Mouse (Mus musculus) heart, embryonic 10.5 days (tissue): Measurements from ENCODE around the gene Hk2. TPM values are rescaled to one million over a fixed set of nuclear protein-coding genes. Genes with fewer than 3 reads are reported as not detected.

Experiments
- DNase-seq: peaks from one replicate; pipeline ENCODE4 v3.0.0-alpha.2; 2017; ENCODE audit warnings: low spot score
- H3K27ac ChIP-seq: fragments of 300-500 bp; sonication (generic); 2 replicates; pipeline ENCODE4 v1.5.1; 2016; ENCODE audit warnings: mild to moderate bottlenecking
- H3K27me3 ChIP-seq: fragments of 300-500 bp; sonication (generic); 2 replicates; pipeline ENCODE4 v1.6.1; 2016; ENCODE audit warnings: mild to moderate bottlenecking; ENCODE audit not compliant: poor library complexity, insufficient read depth, severe bottlenecking
- H3K36me3 ChIP-seq: fragments of 300-500 bp; sonication (generic); 2 replicates; pipeline ENCODE4 v1.6.1; 2016; ENCODE audit warnings: mild to moderate bottlenecking, moderate library complexity
- H3K4me1 ChIP-seq: fragments of 300-500 bp; sonication (generic); 2 replicates; pipeline ENCODE4 v1.6.1; 2016; ENCODE audit warnings: mild to moderate bottlenecking
- H3K4me3 ChIP-seq: fragments of 300-500 bp; sonication (generic); 2 replicates; pipeline ENCODE4 v1.5.1; 2016; ENCODE audit warnings: mild to moderate bottlenecking, moderate library complexity
- H3K9me3 ChIP-seq: fragments of 300-500 bp; sonication (generic); 2 replicates; pipeline ENCODE4 v1.6.1; 2016; ENCODE audit warnings: mild to moderate bottlenecking, moderate library complexity
- WGBS: fragments of 180-500 bp; shearing (Covaris S2); methylation state at CpG from one replicate; pipeline ENCODE4 v1.1.7; 2016; 5-methylcytosine and 5-hydroxymethylcytosine counted together
- polyA plus RNA-seq: library from polyadenylated mRNA; unstranded; fragments of >200 nt; fragmentation: Nextera tagmentation; extraction: Ambion mirVana; gene quantifications from 2 replicates; pipeline ENCODE4 v1.2.1, GENCODE M21; 2016

Gene Hk2
- polyA plus RNA-seq, 1 experiment from 2014 or later: 44.8 TPM

- Histone ChIP-seq H3K4me1 (peaks cover 84% of the 10 kb centered on the region), H3K27ac (peak overlapping the region; percentile 86; the same call in 1 of the 2 replicates), H3K4me3 (no peak overlapping the region), H3K9me3 (no peaks in the 10 kb centered on the region), H3K36me3 (0 out of 2 replicates have a peak, but pooled peaks cover under 1% of the 10 kb centered on the region), H3K27me3 (no peaks in the 10 kb centered on the region)
- 81% methylated on average over 2 of the region's 2 CpGs for WGBS
- DNase-seq: peak; percentile 70
Observed at GRCm38 (mm10) chr6:82765261-82765660, 9.0 kb downstream of the Hk2 start.

- Histone ChIP-seq H3K9me3 (no peaks in the 10 kb centered on the region), H3K4me1 (peaks cover 80% of the 10 kb centered on the region), H3K27ac (peak overlapping the region; percentile 86), H3K4me3 (peak overlapping the region; percentile 41), H3K36me3 (peaks cover 13% of the 10 kb centered on the region), H3K27me3 (no peaks in the 10 kb centered on the region)
- 8% methylated on average over 9 of the region's 9 CpGs for WGBS
- peak; percentile 93 for DNase-seq
Observed at GRCm38 (mm10) chr6:82763871-82764503, 10.3 kb downstream of the Hk2 start.

- H3K9me3 ChIP-seq: no peaks in the 10 kb centered on the region
- peak; percentile 78 for DNase-seq
- 20% methylated on average over 2 of the region's 2 CpGs for WGBS
- peaks cover 25% of the 10 kb centered on the region for H3K36me3 ChIP-seq
- H3K4me1 ChIP-seq: peaks cover 79% of the 10 kb centered on the region
- H3K27ac ChIP-seq: peak overlapping the region; percentile 84
- no peaks in the 10 kb centered on the region for H3K27me3 ChIP-seq
- H3K4me3 ChIP-seq: peak overlapping the region; percentile 31
Observed at GRCm38 (mm10) chr6:82762728-82763127, 11.5 kb downstream of the Hk2 start.

- H3K36me3 ChIP-seq: peaks cover 27% of the 10 kb centered on the region
- H3K4me1 ChIP-seq: peaks cover 85% of the 10 kb centered on the region
- H3K9me3 ChIP-seq: no peaks in the 10 kb centered on the region
- WGBS: 40% methylated on average over 3 of the region's 3 CpGs
- H3K27ac ChIP-seq: peak overlapping the region; percentile 84
- peak; percentile 78 for DNase-seq
- H3K4me3 ChIP-seq: 0 out of 2 replicates have a peak overlapping the region, but pooled peaks have one; percentile 8
- no peaks in the 10 kb centered on the region for H3K27me3 ChIP-seq
Observed at GRCm38 (mm10) chr6:82760749-82761357, 13.4 kb downstream of the Hk2 start.

GRCm38 (mm10) chr6:82759241-82759640, 15.0 kb downstream of the Hk2 start:
- Histone ChIP-seq H3K9me3 (no peaks in the 10 kb centered on the region), H3K4me3 (no peak overlapping the region), H3K36me3 (peaks cover 27% of the 10 kb centered on the region), H3K4me1 (peaks cover 83% of the 10 kb centered on the region), H3K27me3 (no peaks in the 10 kb centered on the region), H3K27ac (peak overlapping the region; percentile 84; the same call in 1 of the 2 replicates)
- no peak for DNase-seq
- WGBS: 89% methylated on average over 5 of the region's 5 CpGs

- Histone ChIP-seq H3K27me3 (no peaks in the 10 kb centered on the region), H3K4me3 (no peak overlapping the region), H3K27ac (peak overlapping the region; percentile 56; the same call in 1 of the 2 replicates), H3K36me3 (peaks cover 27% of the 10 kb centered on the region), H3K9me3 (no peaks in the 10 kb centered on the region), H3K4me1 (peaks cover 78% of the 10 kb centered on the region)
- 73% methylated on average over 9 of the region's 9 CpGs for WGBS
- DNase-seq: no peak
Observed at GRCm38 (mm10) chr6:82756799-82757210, 17.4 kb downstream of the Hk2 start.

- Histone ChIP-seq H3K36me3 (peaks cover 33% of the 10 kb centered on the region), H3K27ac (peak overlapping the region; percentile 56; the same call in 1 of the 2 replicates), H3K9me3 (no peaks in the 10 kb centered on the region), H3K27me3 (no peaks in the 10 kb centered on the region), H3K4me3 (no peak overlapping the region), H3K4me1 (peaks cover 78% of the 10 kb centered on the region)
- 73% methylated on average over 7 of the region's 7 CpGs for WGBS
- no peak for DNase-seq
Observed at GRCm38 (mm10) chr6:82756216-82756615, 18.0 kb downstream of the Hk2 start.

- H3K4me1 ChIP-seq: peaks cover 76% of the 10 kb centered on the region
- no peaks in the 10 kb centered on the region for H3K9me3 ChIP-seq
- H3K27ac ChIP-seq: no peak overlapping the region
- WGBS: 42% methylated on average over 2 of the region's 2 CpGs
- H3K27me3 ChIP-seq: no peaks in the 10 kb centered on the region
- H3K36me3 ChIP-seq: peaks cover 42% of the 10 kb centered on the region
- H3K4me3 ChIP-seq: no peak overlapping the region
- no peak for DNase-seq
Observed at GRCm38 (mm10) chr6:82755338-82755737, 18.9 kb downstream of the Hk2 start.

- Histone ChIP-seq H3K27me3 (no peaks in the 10 kb centered on the region), H3K9me3 (no peaks in the 10 kb centered on the region), H3K27ac (peak overlapping the region; percentile 54), H3K4me3 (no peak overlapping the region), H3K36me3 (peaks cover 42% of the 10 kb centered on the region), H3K4me1 (peaks cover 70% of the 10 kb centered on the region)
- DNase-seq: no peak
- WGBS: 86% methylated on average over 6 of the region's 6 CpGs
Observed at GRCm38 (mm10) chr6:82754769-82755168, 19.5 kb downstream of the Hk2 start.

- Histone ChIP-seq H3K27me3 (no peaks in the 10 kb centered on the region), H3K36me3 (peaks cover 39% of the 10 kb centered on the region), H3K4me1 (peaks cover 65% of the 10 kb centered on the region), H3K4me3 (no peak overlapping the region), H3K9me3 (no peaks in the 10 kb centered on the region), H3K27ac (peak overlapping the region; percentile 54; the same call in 1 of the 2 replicates)
- no peak for DNase-seq
- 65% methylated on average over 14 of the region's 14 CpGs for WGBS
Observed at GRCm38 (mm10) chr6:82753638-82754361, 20.5 kb downstream of the Hk2 start.

- 72% methylated on average over 11 of the region's 11 CpGs for WGBS
- no peaks in the 10 kb centered on the region for H3K27me3 ChIP-seq
- no peak for DNase-seq
- H3K9me3 ChIP-seq: no peaks in the 10 kb centered on the region
- H3K36me3 ChIP-seq: peaks cover 38% of the 10 kb centered on the region
- H3K4me1 ChIP-seq: peaks cover 58% of the 10 kb centered on the region
- no peak overlapping the region for H3K4me3 ChIP-seq
- peak overlapping the region; percentile 54 for H3K27ac ChIP-seq
Observed at GRCm38 (mm10) chr6:82753061-82753460, 21.2 kb downstream of the Hk2 start.

- Histone ChIP-seq H3K27ac (peak overlapping the region; percentile 49; the same call in 1 of the 2 replicates), H3K4me1 (peaks cover 51% of the 10 kb centered on the region), H3K36me3 (peaks cover 35% of the 10 kb centered on the region), H3K27me3 (no peaks in the 10 kb centered on the region), H3K4me3 (no peak overlapping the region), H3K9me3 (no peaks in the 10 kb centered on the region)
- WGBS: 83% methylated on average over 7 of the region's 7 CpGs
- DNase-seq: no peak
Observed at GRCm38 (mm10) chr6:82751791-82752190, 22.5 kb downstream of the Hk2 start.

- DNase-seq: no peak
- no peaks in the 10 kb centered on the region for H3K27me3 ChIP-seq
- no peak overlapping the region for H3K4me3 ChIP-seq
- peaks cover 48% of the 10 kb centered on the region for H3K4me1 ChIP-seq
- H3K27ac ChIP-seq: no peak overlapping the region
- no peaks in the 10 kb centered on the region for H3K9me3 ChIP-seq
- 87% methylated on average over 11 of the region's 11 CpGs for WGBS
- H3K36me3 ChIP-seq: peaks cover 40% of the 10 kb centered on the region
Observed at GRCm38 (mm10) chr6:82751031-82751430, 23.2 kb downstream of the Hk2 start.
